Mouse (Mus musculus): ENCODE data around the gene Csad.

DNA sequence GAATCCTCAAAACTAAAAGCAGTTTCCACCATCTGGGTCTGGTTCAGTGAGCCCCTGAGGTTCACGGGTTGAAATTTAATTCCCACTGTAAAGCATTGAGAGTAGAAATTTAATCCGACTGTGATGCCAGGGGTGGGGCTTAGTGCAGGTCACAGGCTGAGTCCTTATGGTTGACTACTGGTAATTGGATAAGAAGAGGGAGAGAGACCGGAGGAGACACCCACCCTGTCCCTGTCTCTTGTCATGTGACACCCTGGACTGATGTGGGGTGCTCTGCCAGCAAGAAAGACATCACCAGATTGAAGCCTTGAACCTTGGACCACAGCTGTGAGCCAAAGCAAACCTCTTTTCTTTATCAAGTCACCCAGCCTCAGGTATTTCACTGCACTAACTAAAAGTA, 21.4 kb downstream of the Csad start:
- TF ChIP-seq POLR2A (IDR thresholded peaks at IDR 0.05; ENCODE audit: insufficient read depth, low read depth, low read length) = no peak
- TF ChIP-seq EP300 (IDR thresholded peaks at IDR 0.05; ENCODE audit: insufficient read depth, low read depth, low read length) = no peak
